Mouse (Mus musculus) left cerebral cortex, adult 2 months (tissue): ENCODE results near the gene Ptprd. TPM values are rescaled to one million over a fixed set of nuclear protein-coding genes. Genes with fewer than 3 reads are reported as not detected.

Experiments
- DNase-seq, 2 experiments: peaks; one replicate each; pipeline ENCODE4 v3.0.0; 2021 to 2022; ENCODE audit warnings: low spot score in 2 of 2, mixed read lengths in 1 of 2; ENCODE audit errors: extremely low spot score in 1 of 2
- H3K27ac ChIP-seq: fragments of 200-600 bp; 2 replicates; pipeline ENCODE4 v1.8.1; 2022
- H3K4me3 ChIP-seq: fragments of 200-600 bp; 2 replicates; pipeline ENCODE4 v1.8.1; 2022
- CTCF ChIP-seq: fragments of 200-600 bp; IDR thresholded peaks from 2 replicates; pipeline ENCODE4 v1.8.1; 2022; ENCODE audit warnings: antibody characterized with exemption, mild to moderate bottlenecking, moderate library complexity
- intact Hi-C: fragments of 180-260 bp; cut with DNase I; formaldehyde crosslinking; loops from one replicate; pipeline ENCODE4 v1.15.1; 2025
- microRNA-seq, 2 experiments: library from miRNA; unstranded; fragments of <30 nt; microRNA quantifications; one replicate each; pipeline ENCODE4 v1.2.0; 2021
- total RNA-seq, 2 experiments: library from RNA; stranded (reverse); gene quantifications; 2 replicates each; pipeline ENCODE4 v1.2.3; 2021

Gene Ptprd
- total RNA-seq, 2 experiments from 2014 or later: 307 to 330 TPM

GRCm38 (mm10) chr4:75961865-75962264 is 2249.9 kb downstream of the Ptprd start:
- intact Hi-C loops: loop anchor here (10.0 kb wide), 1 partner anchor 483 kb away; no protein-coding TSS in a partner anchor
- 0 out of 2 replicates have a peak overlapping the region, but pooled peaks have one; percentile 10 for H3K27ac ChIP-seq
- H3K4me3 ChIP-seq: no peak overlapping the region
- no peak for DNase-seq
- TF ChIP-seq CTCF: no peak

- no peak for TF ChIP-seq CTCF
- no peak overlapping the region for H3K27ac ChIP-seq
- no peak for DNase-seq
- no peak overlapping the region for H3K4me3 ChIP-seq
- intact Hi-C loops: no loop called here
Observed at GRCm38 (mm10) chr4:75953349-75954060, 2258.3 kb downstream of the Ptprd start.

- intact Hi-C loops: no loop called here
- no peak overlapping the region for H3K4me3 ChIP-seq
Observed at GRCm38 (mm10) chr4:75950582-75950981, 2261.2 kb downstream of the Ptprd start.

GRCm38 (mm10) chr4:75894871-75895270 is 2316.9 kb downstream of the Ptprd start:
- H3K27ac ChIP-seq: no peak overlapping the region
- DNase-seq: no peak
- no peak for TF ChIP-seq CTCF
- H3K4me3 ChIP-seq: no peak overlapping the region
- intact Hi-C loops: no loop called here

More at GRCm38 (mm10) chr4:75950582-75950981, 2261.2 kb downstream of the Ptprd start:
- no peak for TF ChIP-seq CTCF
- DNase-seq: no peak
- H3K27ac ChIP-seq: no peak overlapping the region

Small RNA genes lying within 50 kb of the gene (microRNA-seq; reads per million reads assigned to microRNA genes)
- gene Gm23159: 0 reads per million in 2 experiments
